Mouse (Mus musculus) lung, postnatal 0 days (tissue): ENCODE data around the gene Wdr75.

ENCODE experiments used
- CTCF ChIP-seq: IDR thresholded peaks from 2 replicates; pipeline ENCODE4 v1.5.1; 2016; ENCODE audit warnings: antibody characterized with exemption, mild to moderate bottlenecking
- EP300 ChIP-seq: IDR thresholded peaks from 2 replicates; pipeline ENCODE4 v1.6.1; 2016; ENCODE audit warnings: antibody characterized with exemption, mild to moderate bottlenecking, control low read depth

- TF ChIP-seq CTCF (no peak), EP300 (no peak)
Measured at GRCm38 (mm10) chr1:45865727-45866126, 70.8 kb downstream of the Wdr75 start.
